Comparison of ENCODE assay signal across 27 mouse cellular contexts in the genomic region with DNA sequence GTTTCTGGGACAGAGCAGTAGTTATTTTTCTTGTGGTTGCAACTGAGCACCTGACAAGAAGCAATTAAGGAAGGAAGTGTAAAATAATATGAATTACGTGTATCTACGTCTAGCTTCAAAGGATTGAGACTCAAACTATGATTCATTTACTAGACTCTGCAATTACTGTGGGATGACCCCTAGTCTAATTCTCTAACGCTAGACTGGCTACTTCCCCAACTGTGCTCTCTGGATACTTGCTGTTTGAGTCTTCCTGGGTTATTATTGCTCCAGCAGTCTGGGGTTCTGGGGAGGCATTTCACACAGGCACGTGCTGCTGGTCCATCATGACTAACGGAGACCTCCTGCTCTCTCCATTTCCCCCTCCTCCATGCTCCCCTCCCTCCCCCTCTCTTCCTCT.
"Had no signal": no experiment of that assay in that cellular context is flagged by ENCODE, and none has a peak within 500 bp of the region (broad histone marks: within the 10 kb centered on the region; RNA-seq: fewer than 3 reads in every experiment).

No protein-coding gene starts in this region.

- H3K36me3 ChIP-seq: embryonic facial prominence, embryonic 10.5 days; embryonic facial prominence, embryonic 12.5 days; embryonic facial prominence, embryonic 13.5 days; embryonic facial prominence, embryonic 15.5 days; forebrain, embryonic 10.5 days; forebrain, embryonic 12.5 days; forebrain, embryonic 15.5 days had no signal

- H3K9ac ChIP-seq: embryonic facial prominence, embryonic 12.5 days; embryonic facial prominence, embryonic 13.5 days; embryonic facial prominence, embryonic 15.5 days; forebrain, embryonic 12.5 days; forebrain, embryonic 13.5 days; forebrain, embryonic 15.5 days; forebrain, postnatal 0 days had no signal

- H3K27ac ChIP-seq: embryonic facial prominence, embryonic 10.5 days; embryonic facial prominence, embryonic 12.5 days; embryonic facial prominence, embryonic 13.5 days; embryonic facial prominence, embryonic 15.5 days; forebrain, embryonic 10.5 days; forebrain, embryonic 12.5 days; forebrain, embryonic 13.5 days; forebrain, embryonic 15.5 days; gastrocnemius, adult 2 months; heart, adult 2 months had no signal

- H3K4me2 ChIP-seq: embryonic facial prominence, embryonic 12.5 days; embryonic facial prominence, embryonic 13.5 days; embryonic facial prominence, embryonic 15.5 days; forebrain, embryonic 12.5 days; forebrain, embryonic 13.5 days; forebrain, embryonic 15.5 days had no signal

- H3K9me3 ChIP-seq: embryonic facial prominence, embryonic 10.5 days; embryonic facial prominence, embryonic 12.5 days; embryonic facial prominence, embryonic 13.5 days; embryonic facial prominence, embryonic 15.5 days; forebrain, embryonic 10.5 days; forebrain, embryonic 12.5 days; forebrain, embryonic 13.5 days; forebrain, embryonic 15.5 days had no signal

- H3K4me1 ChIP-seq: forebrain, embryonic 12.5 days; forebrain, embryonic 13.5 days; forebrain, embryonic 15.5 days had no signal

- H3K4me3 ChIP-seq: embryonic facial prominence, embryonic 10.5 days; embryonic facial prominence, embryonic 12.5 days; embryonic facial prominence, embryonic 13.5 days; embryonic facial prominence, embryonic 15.5 days; erythroblast, embryonic 14.5 days; forebrain, embryonic 10.5 days; forebrain, embryonic 12.5 days; forebrain, embryonic 13.5 days; forebrain, embryonic 15.5 days; gastrocnemius, adult 2 months; heart, adult 2 months had no signal

- DNase-seq: cerebellum, adult 9-10 months; cerebellum, adult 9-11 months; cerebellum, postnatal 10 days; cerebellum, postnatal 14 days; cerebellum, postnatal 25 days; cerebellum, postnatal 36 days; embryo, embryonic 11 days; forebrain, postnatal 0 days; gastrocnemius, adult 2 months; gastrocnemius, postnatal 10 days; gastrocnemius, postnatal 14 days; gastrocnemius, postnatal 25 days; gastrocnemius, postnatal 36 days; heart, adult 11 months; heart, adult 18-20 months; heart, adult 2 months had no signal

- ATAC-seq: forebrain, embryonic 13.5 days; forebrain, embryonic 14.5 days; forebrain, embryonic 15.5 days; forebrain, embryonic 16.5 days; forebrain, postnatal 0 days had no signal

- H3K27me3 ChIP-seq: embryonic facial prominence, embryonic 12.5 days; embryonic facial prominence, embryonic 15.5 days; forebrain, embryonic 15.5 days had no signal
